Mouse (Mus musculus) liver, adult 2 months (tissue): ENCODE data around the gene Agap1.

Experiments used
- CTCF ChIP-seq: fragments of 200-500 bp; IDR thresholded peaks from 2 replicates; pipeline ENCODE4 v1.5.1; 2011; ENCODE audit warnings: low read depth, low read length, control low read depth
- POLR2A ChIP-seq: fragments of 200-500 bp; IDR thresholded peaks from 2 replicates; pipeline ENCODE4 v1.6.1; 2011; ENCODE audit warnings: low read length, control low read depth; ENCODE audit not compliant: insufficient read depth; ENCODE audit errors: extremely low read depth

GRCm38 (mm10) chr1:89477033-89477432, 22.4 kb downstream of the Agap1 start:
- no peak for TF ChIP-seq CTCF
- no peak for TF ChIP-seq POLR2A
